25 mouse cellular contexts compared by ENCODE assay signal in the genomic region with DNA sequence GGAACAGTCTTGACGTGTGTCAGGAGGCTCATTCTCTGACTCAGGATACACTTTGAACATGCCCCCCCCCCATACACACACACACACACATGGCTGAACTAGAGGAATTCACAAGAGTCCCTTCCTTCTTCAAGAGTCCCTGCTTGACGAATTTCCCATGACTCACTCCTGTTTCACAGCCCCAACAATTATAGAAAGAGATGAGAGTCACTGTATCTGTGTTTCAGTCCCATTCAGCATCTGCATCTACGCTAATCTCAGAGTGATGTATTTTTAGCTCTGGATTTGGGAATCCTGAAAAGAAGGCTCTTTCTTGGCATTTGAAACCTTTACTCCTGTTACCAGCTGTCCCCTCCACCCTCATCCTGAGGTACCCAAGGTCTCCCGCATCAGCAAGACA.
DNase-seq lines count a peak whose midpoint lies in the region; ATAC-seq lines count a peak whose summit lies in the region.
"Had no signal": no experiment of that assay in that cellular context is flagged by ENCODE, and none has a peak within 500 bp of the region (broad histone marks: within the 10 kb centered on the region; RNA-seq: fewer than 3 reads in every experiment).

No protein-coding gene starts in this region.

- H3K27me3 ChIP-seq in forebrain, embryonic 12.5 days = no peaks in the 10 kb centered on the region

- no peak overlapping the region for H3K4me2 ChIP-seq in forebrain, embryonic 12.5 days
- H3K4me2 ChIP-seq: embryonic facial prominence, embryonic 13.5 days; embryonic facial prominence, embryonic 15.5 days had no signal

- WGBS in forebrain, embryonic 12.5 days = 83% methylated on average over 4 of the region's 4 CpGs

- no peaks in the 10 kb centered on the region for H3K9me3 ChIP-seq in forebrain, embryonic 12.5 days
- H3K9me3 ChIP-seq: embryonic facial prominence, embryonic 13.5 days; embryonic facial prominence, embryonic 15.5 days had no signal

- peak; percentile 47 for ATAC-seq in frontal cortex, adult (ENCODE audit: low TSS enrichment)
- no peak for ATAC-seq in forebrain, embryonic 12.5 days (ENCODE audit: low FRiP score)
- ATAC-seq: activated CD4-positive, CD25-positive, alpha-beta regulatory T cell, adult 4 months; CD4-positive, CD25-positive, alpha-beta regulatory T cell, adult 4 months; forebrain, embryonic 14.5 days; forebrain, embryonic 16.5 days had no signal

- no peak overlapping the region for H3K27ac ChIP-seq in forebrain, embryonic 12.5 days
- H3K27ac ChIP-seq: embryonic facial prominence, embryonic 13.5 days; embryonic facial prominence, embryonic 15.5 days had no signal

- H3K9ac ChIP-seq in forebrain, embryonic 12.5 days = no peak overlapping the region
- H3K9ac ChIP-seq: embryonic facial prominence, embryonic 13.5 days; embryonic facial prominence, embryonic 15.5 days had no signal

- no peak for DNase-seq in frontal cortex, postnatal 14 days (ENCODE audit: low spot score in 2 of 2)
- DNase-seq in Muller cell, postnatal 12 days (ENCODE audit: inconsistent ontology term) = peak; percentile 49
- peak; percentile 83 for DNase-seq in brain, adult 2 months (ENCODE audit: low read depth, low spot score)
- DNase-seq in telencephalon, adult 2 months (ENCODE audit: low read depth, low spot score) = peak; percentile 59
- DNase-seq in thymus, postnatal 4 days = no peak
- DNase-seq: adrenal gland, adult 8-10 months; adrenal gland, postnatal 14 days; adrenal gland, postnatal 36 days; B cell, adult 2 months; cerebellum, adult 11 months; cerebellum, adult 18-20 months; cerebellum, adult 8-10 months; cerebellum, adult 9-11 months; cerebellum, postnatal 14 days; cerebellum, postnatal 36 days; embryo, embryonic 11 days had no signal

- H3K4me3 ChIP-seq in forebrain, embryonic 12.5 days (replicated peaks) = no peak overlapping the region
- H3K4me3 ChIP-seq: embryonic facial prominence, embryonic 13.5 days; embryonic facial prominence, embryonic 15.5 days had no signal

- peaks cover 18% of the 10 kb centered on the region for H3K4me1 ChIP-seq in forebrain, embryonic 12.5 days

- H3K36me3 ChIP-seq in forebrain, embryonic 12.5 days (replicated peaks) = no peaks in the 10 kb centered on the region
- H3K36me3 ChIP-seq: embryonic facial prominence, embryonic 13.5 days; embryonic facial prominence, embryonic 15.5 days; G1E had no signal

Comparison
In these comparisons a context has a peak if more than half of its experiments do, and no peak if none do; other contexts are left out.
1. DNase-seq: peak in Muller cell, postnatal 12 days (single experiment), brain, adult 2 months (single experiment) and telencephalon, adult 2 months (single experiment); none in frontal cortex, postnatal 14 days (0 of 2) and thymus, postnatal 4 days (single experiment).